Mouse (Mus musculus) telencephalon, adult 2 months (tissue): ENCODE data around the gene Gm29582.
"Not testable (repeated sequence)": the region's sequence is repeated elsewhere in the genome, so short reads cannot be mapped to it uniquely, and the experiment has no call there.

Source experiments
- DNase-seq: peaks from one replicate; pipeline ENCODE4 v3.0.0-alpha.2; 2011; ENCODE audit warnings: low read depth, low spot score

Gene Gm29582

DNA sequence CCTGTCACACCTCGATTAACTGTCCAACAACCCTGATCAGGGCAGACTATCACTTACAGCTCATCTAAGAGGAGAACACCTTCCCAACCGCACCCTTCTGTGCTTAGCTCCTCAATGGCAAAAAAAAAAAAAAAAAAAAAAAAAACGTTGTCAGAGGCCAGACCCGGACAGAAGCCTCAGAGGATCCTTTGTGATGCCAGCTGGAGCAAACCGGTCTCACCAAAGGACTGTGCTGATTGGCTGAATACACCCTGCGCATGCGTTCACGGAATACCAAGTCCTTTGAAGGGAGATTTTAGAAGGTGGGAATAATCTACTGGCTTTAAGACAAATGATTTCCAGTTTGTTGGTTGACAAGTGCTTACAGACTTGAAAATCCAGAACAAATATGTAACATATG, at the start of gene Gm29582:
Gm29582 (minus strand) TSS at position 101 of the 400 bp plus-strand sequence.
- not testable (repeated sequence) for DNase-seq
